Mouse (Mus musculus) spleen, adult 2 months (tissue): ENCODE data around the gene Babam2. TPM values are rescaled to one million over a fixed set of nuclear protein-coding genes. Genes with fewer than 3 reads are reported as not detected.

Source experiments
- DNase-seq, 2 experiments: peaks; one replicate each; pipeline versions ENCODE4 v3.0.0 to v3.0.0-alpha.2; 2012 to 2021; ENCODE audit warnings: low spot score in 2 of 2, low read depth in 1 of 2
- H3K27ac ChIP-seq: fragments of 200-500 bp; 2 replicates; pipeline ENCODE4 v1.5.1; 2012; ENCODE audit warnings: low read length, inconsistent platforms; ENCODE audit not compliant: insufficient read depth
- H3K27me3 ChIP-seq: fragments of 200-500 bp; 2 replicates; pipeline ENCODE4 v1.6.1; 2012; ENCODE audit warnings: mild to moderate bottlenecking, moderate library complexity, low read length, inconsistent platforms; ENCODE audit not compliant: control insufficient read depth, insufficient read depth
- H3K36me3 ChIP-seq: fragments of 200-500 bp; 2 replicates; pipeline ENCODE4 v1.6.1; 2012; ENCODE audit warnings: mild to moderate bottlenecking, low read length, inconsistent platforms; ENCODE audit not compliant: control insufficient read depth, insufficient read depth
- H3K4me1 ChIP-seq: fragments of 200-500 bp; 2 replicates; pipeline ENCODE4 v1.6.1; 2011; ENCODE audit warnings: inconsistent platforms; ENCODE audit not compliant: control insufficient read depth, insufficient read depth, insufficient read length
- H3K4me3 ChIP-seq: fragments of 200-500 bp; 2 replicates; pipeline ENCODE4 v1.5.1; 2011; ENCODE audit warnings: mild to moderate bottlenecking, inconsistent platforms; ENCODE audit not compliant: insufficient read depth, insufficient read length; ENCODE audit errors: extremely low read depth
- CTCF ChIP-seq: fragments of 200-500 bp; IDR thresholded peaks from 2 replicates; pipeline ENCODE4 v1.5.1; 2011; ENCODE audit warnings: mild to moderate bottlenecking, inconsistent platforms; ENCODE audit not compliant: insufficient read depth, insufficient read length, insufficient replicate concordance; ENCODE audit errors: extremely low read depth
- POLR2A ChIP-seq: fragments of 200-500 bp; IDR thresholded peaks from 2 replicates; pipeline ENCODE4 v1.6.1; 2011; ENCODE audit warnings: low read depth, low read length, inconsistent platforms
- WGBS: fragments of 180-500 bp; shearing (Covaris S2); methylation state at CpG from one replicate; pipeline ENCODE4 v1.1.7; 2018; 5-methylcytosine and 5-hydroxymethylcytosine counted together
- polyA plus RNA-seq: library from polyadenylated mRNA; depleted of rRNA; stranded (reverse); fragments of >200 nt; gene quantifications from 2 replicates; pipeline ENCODE4 v1.2.3, GENCODE M21; 2012

Gene Babam2
- polyA plus RNA-seq, 1 experiment: 12.2 TPM

- WGBS: 32% methylated on average over 2 of the region's 2 CpGs
- peaks cover 5% of the 10 kb centered on the region; the same call in 1 of the 2 replicates for H3K4me1 ChIP-seq
- no peak overlapping the region for H3K4me3 ChIP-seq
- H3K27ac ChIP-seq: no peak overlapping the region
- TF ChIP-seq CTCF: no peak
- no peak for TF ChIP-seq POLR2A
- H3K36me3 ChIP-seq: no peaks in the 10 kb centered on the region
- DNase-seq: no peak
- H3K27me3 ChIP-seq: no peaks in the 10 kb centered on the region
Measured at GRCm38 (mm10) chr5:31713280-31713711, 15.8 kb downstream of the Babam2 start.

GRCm38 (mm10) chr5:31713841-31714264 is 16.4 kb downstream of the Babam2 start:
- WGBS: 46% methylated on average over 5 of the region's 5 CpGs
- H3K36me3 ChIP-seq: no peaks in the 10 kb centered on the region
- H3K4me3 ChIP-seq: no peak overlapping the region
- DNase-seq: no peak
- no peaks in the 10 kb centered on the region for H3K27me3 ChIP-seq
- TF ChIP-seq CTCF (no peak), POLR2A (no peak)
- no peak overlapping the region for H3K27ac ChIP-seq
- H3K4me1 ChIP-seq: peaks cover 5% of the 10 kb centered on the region; the same call in 1 of the 2 replicates

GRCm38 (mm10) chr5:31715486-31716150 is 18.1 kb downstream of the Babam2 start:
- H3K4me3 ChIP-seq: no peak overlapping the region
- no peaks in the 10 kb centered on the region for H3K36me3 ChIP-seq
- H3K4me1 ChIP-seq: peaks cover 5% of the 10 kb centered on the region; the same call in 1 of the 2 replicates
- no peak overlapping the region for H3K27ac ChIP-seq
- H3K27me3 ChIP-seq: no peaks in the 10 kb centered on the region
- WGBS: 83% methylated on average over 4 of the region's 4 CpGs
- no peak for DNase-seq
- no peak for TF ChIP-seq POLR2A

- no peak overlapping the region for H3K27ac ChIP-seq
- no peak overlapping the region for H3K4me3 ChIP-seq
- H3K4me1 ChIP-seq: no peaks in the 10 kb centered on the region
- no peak for DNase-seq
- H3K27me3 ChIP-seq: no peaks in the 10 kb centered on the region
- no peak for TF ChIP-seq CTCF
- WGBS: 84% methylated on average over 6 of the region's 6 CpGs
- H3K36me3 ChIP-seq: no peaks in the 10 kb centered on the region
Measured at GRCm38 (mm10) chr5:31724519-31724918, 27.0 kb downstream of the Babam2 start.

- no peak for DNase-seq
- Histone ChIP-seq H3K27ac (no peak overlapping the region), H3K4me1 (peaks cover 2% of the 10 kb centered on the region; the same call in 1 of the 2 replicates), H3K4me3 (no peak overlapping the region), H3K27me3 (no peaks in the 10 kb centered on the region), H3K36me3 (no peaks in the 10 kb centered on the region)
- 71% methylated on average over 2 of the region's 2 CpGs for WGBS
- TF ChIP-seq POLR2A (no peak), CTCF (no peak)
Measured at GRCm38 (mm10) chr5:31725885-31726284, 28.4 kb downstream of the Babam2 start.

DNA sequence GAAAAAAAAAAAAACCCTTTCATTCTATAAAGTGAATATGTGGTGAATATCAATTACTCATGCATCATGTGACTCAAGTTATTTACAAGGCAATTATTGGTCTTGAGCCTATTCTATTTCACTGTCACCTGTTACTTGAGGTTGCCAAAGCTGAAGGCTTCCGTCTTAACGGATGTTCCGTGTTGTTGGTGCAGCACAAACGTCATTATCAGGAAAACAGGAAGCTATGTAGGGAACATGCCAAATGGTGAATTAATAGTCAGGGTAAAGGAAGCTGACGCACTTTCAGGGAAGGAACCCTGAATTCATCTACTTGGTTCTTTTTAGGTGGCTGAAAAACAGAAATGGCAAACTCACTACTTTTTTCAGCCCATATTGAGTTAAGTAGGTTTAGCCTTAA is 30.0 kb downstream of the Babam2 start:
- DNase-seq: no peak
- TF ChIP-seq POLR2A (no peak), CTCF (no peak)
- 65% methylated on average over 5 of the region's 5 CpGs for WGBS
- no peaks in the 10 kb centered on the region for H3K36me3 ChIP-seq
- H3K4me3 ChIP-seq: no peak overlapping the region
- no peaks in the 10 kb centered on the region for H3K27me3 ChIP-seq
- no peak overlapping the region for H3K27ac ChIP-seq
- peaks cover 2% of the 10 kb centered on the region; the same call in 1 of the 2 replicates for H3K4me1 ChIP-seq

GRCm38 (mm10) chr5:31732644-31733338 is 35.3 kb downstream of the Babam2 start:
- TF ChIP-seq POLR2A (no peak), CTCF (no peak)
- no peaks in the 10 kb centered on the region for H3K27me3 ChIP-seq
- 39% methylated on average over 3 of the region's 3 CpGs for WGBS
- no peak overlapping the region for H3K27ac ChIP-seq
- H3K4me1 ChIP-seq: peaks cover 2% of the 10 kb centered on the region; the same call in 1 of the 2 replicates
- peaks cover 2% of the 10 kb centered on the region; the same call in 1 of the 2 replicates for H3K36me3 ChIP-seq
- no peak overlapping the region for H3K4me3 ChIP-seq
- no peak for DNase-seq
